Mouse (Mus musculus): ENCODE results near the gene Catspere2.
"Not testable (repeated sequence)": the region's sequence is repeated elsewhere in the genome, so short reads cannot be mapped to it uniquely, and the experiment has no call there.

Gene Catspere2

DNA sequence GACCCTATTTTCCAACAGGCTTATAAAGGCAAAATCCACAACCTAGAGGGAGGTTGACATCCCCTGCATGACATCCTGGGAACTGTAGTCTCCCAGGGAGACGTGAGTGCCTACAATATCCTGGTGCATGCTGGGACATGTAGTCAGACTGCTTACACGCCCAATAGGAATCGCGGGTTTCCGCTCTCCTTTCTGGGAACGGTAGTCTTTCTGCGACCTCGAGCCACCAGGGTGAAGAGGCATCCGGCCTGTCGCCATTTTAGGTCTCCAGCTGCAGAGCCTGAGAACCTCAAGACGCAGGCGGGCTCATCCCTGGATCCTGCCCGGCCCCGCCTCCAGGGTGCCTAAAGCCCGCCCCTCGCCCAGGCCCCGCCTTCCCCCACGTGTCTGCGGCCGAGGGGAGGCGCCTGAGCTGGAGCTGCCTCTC, at the start of gene Catspere2:
Catspere2 (plus strand) TSS at position 400 of the 427 bp plus-strand sequence.
- DNase-seq: peak; percentile 100

DNA sequence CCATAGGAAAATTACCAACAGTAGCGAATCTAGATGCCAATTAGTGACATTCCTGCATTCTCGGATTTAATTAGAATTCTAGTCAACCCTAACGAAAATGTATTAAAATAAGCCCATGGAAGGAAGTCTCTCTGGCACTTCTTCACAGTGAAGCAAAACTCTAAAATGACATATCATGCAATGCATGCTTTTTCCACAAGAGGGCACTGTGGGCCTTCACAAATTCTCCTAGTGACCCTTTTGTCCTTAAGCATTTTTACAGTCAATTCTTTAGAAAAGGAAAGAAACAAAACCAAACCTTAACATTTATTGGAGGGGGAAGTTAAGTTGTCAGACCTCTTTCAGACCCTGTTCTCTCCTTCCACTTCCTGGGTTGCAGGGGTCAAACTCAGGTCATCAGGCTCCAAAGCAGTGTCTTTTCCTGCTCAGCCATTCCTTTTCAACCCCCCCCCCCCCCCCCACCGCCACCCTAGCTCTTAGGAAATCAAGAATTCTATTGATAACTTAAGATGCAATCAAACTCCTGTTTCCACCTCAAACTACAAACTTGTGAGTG, 42.7 kb upstream of the Catspere2 start:
- DNase-seq: not testable (repeated sequence)

DNA sequence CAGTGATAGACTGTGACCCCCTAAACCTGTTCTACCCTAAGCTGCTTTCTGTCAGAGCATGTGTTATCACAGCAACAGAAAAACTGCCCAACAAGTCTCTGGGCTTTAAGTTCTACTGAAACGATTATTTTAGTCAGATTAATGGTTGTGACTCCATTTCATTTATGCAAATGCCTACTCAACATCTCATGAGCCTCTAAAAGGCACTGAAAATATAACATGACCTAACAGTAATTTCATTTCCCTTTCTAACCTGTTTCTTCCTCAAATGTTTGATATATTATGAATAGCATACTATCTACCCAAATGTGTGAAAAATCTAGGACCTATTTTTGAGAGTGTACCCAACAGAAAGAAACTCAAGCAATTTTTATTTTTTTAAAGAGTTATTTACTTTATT, 1.9 kb upstream of the Catspere2 start:
- DNase-seq: no peak

DNA sequence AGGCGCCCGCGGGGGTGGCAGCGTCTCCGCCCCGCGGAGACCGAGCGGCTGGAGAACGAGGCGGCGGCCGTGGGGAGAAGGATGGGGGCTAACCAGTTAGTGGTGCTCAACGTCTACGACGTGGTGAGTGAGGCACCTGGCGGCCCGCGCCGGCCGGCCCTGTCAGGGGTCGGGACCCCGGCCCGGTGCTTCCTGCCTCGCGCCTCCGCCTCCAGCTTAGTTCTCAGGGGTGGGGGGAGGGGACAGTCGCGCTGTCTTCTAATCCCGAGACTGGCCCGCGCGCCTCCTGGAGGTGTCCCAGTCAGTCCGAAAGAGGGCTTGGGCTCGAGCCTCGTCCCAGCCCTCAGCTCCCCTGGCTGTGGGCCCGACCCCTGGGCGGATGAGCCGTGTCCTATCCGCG, 359 bp downstream of the Catspere2 start:
- peak; percentile 67 for DNase-seq

DNA sequence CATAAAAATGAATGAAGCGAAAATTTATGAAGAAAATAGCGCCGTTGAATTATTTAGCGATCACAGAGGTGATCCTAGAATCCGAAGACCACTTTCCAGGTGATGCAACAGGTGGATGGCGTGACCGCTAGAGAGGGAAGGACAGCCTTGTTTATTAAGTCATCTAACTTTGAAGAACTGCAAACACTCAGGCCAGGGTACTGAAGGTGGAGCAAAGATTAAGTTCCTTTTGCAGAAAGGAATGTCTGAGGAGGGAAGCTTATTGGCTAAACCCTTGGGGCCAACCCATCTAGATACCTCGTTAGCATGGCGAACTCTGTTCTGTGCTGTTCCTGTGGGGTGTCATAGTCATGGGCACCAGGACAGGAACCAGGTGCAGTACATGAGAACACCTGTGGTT, 983 bp downstream of the Catspere2 start:
- peak; percentile 17 for DNase-seq

DNA sequence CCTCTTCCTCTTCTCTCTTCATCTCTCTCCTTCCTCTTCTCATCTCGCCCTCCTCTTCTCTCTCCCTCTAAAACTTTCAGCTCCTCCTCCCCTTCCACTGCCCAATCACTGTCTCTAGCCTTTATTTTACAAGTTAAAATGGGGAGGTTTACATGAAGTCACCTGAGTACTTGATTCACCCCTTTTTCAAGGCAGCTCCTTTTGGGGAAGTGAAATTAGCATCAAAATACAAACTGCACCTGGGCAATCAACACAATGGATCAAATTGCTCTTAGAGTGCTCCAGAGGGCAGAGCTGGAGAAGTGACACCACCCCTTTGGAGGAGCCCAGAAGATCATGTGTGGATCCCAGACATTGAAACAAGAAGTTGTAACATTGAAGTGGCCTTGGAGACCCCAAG, 4.3 kb downstream of the Catspere2 start:
- not testable (repeated sequence) for DNase-seq

DNA sequence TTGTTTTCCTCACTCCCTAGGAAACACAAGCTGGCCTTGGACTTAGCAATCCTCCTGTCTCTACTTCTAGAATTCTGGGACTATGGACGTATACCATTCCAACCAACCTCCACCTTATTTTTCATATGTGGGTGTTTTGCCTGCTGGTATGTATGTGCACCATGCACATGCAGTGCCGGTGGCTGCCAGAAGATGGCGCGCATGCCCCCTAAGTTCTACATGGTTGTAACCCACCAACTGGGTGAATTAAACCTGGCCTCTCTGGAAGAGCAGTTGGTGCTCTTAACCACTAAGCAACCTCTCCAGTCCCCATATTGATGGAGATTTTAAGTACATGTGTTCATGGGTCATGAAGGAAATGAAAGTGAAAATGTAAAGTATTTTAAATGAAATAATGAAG, 89.6 kb downstream of the Catspere2 start:
- peak; percentile 42 for DNase-seq

DNA sequence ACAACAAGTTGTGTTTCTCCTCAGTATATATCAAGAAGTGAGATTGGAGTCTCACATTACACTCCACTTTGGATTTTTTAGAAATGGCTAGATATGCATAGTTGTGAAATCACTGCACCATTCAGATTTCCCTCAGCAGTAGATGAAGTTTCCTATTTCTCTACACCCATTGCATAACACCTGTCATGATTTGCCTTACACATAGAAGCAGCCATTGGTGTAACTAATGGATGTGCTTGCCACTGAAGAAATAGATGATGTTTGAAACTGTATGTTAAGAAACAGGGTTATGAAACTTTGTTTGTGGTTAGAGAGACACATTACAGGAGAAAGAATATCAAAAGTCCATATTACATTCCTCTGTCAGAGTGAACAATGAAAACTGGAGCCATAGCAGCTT, 114.6 kb downstream of the Catspere2 start:
- DNase-seq: not testable (repeated sequence)

DNA sequence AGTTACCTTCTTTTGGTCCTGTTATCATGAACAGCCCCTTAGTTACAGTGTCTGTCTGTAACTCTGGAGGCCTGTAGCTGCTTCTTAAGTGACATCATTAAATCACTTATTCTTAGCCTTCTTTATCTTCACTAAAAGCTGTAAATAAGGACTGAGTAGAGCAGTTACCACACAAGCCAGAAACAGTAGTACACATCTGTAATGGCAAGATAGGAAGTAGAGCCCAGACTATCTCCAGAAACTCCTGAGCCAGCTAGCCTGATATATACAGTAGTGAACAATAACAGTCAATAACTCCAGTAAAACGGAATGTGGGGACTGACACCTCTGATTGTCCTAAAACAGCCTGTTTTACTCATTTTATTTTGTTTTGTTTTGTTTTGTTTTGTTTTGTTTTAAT, 125.3 kb downstream of the Catspere2 start:
- not testable (repeated sequence) for DNase-seq

DNA sequence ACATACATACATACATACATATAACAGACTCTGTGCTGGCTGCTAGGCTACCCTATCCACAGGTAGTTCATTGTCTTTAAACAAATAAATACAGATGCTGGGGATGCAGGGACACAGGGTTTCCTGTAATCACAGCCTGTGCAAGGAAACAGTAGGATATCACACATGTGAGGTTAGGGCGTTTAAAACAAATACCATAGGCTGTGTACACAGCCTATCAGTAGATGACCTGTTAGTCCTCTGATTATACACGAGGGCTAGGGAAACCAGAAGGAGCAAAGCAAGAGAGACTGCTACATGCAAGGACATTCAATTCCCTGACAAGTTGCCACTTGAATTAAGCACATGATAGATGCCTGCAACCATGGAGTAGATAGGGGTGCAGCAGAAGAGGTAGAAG, 139.0 kb downstream of the Catspere2 start:
- DNase-seq: not testable (repeated sequence)

DNA sequence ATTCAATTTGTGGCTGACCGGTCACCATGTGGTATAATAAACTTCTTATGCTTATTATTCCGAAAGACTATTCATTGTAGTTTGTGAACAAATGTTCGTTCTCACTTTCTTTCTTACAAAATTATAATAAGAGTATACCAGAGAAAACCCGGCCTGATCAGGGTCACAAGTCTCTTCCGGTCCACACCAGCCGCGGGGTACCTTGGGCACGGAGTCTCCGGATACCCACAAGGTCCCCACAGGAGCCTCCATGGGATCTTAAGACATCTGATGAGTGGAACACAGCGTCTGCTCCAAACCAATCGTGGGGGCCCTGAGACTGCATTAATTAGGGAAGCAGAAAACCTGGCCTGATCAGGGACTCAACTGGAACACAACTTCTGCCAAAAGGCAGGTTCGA, 151.1 kb downstream of the Catspere2 start:
- no peak for DNase-seq

DNA sequence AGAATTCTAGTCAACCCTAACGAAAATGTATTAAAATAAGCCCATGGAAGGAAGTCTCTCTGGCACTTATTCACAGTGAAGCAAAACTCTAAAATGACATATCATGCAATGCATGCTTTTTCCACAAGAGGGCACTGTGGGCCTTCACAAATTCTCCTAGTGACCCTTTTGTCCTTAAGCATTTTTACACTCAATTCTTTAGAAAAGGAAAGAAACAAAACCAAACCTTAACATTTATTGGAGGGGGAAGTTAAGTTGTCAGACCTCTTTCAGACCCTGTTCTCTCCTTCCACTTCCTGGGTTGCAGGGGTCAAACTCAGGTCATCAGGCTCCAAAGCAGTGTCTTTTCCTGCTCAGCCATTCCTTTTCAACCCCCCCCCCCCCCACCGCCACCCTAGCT, 163.3 kb downstream of the Catspere2 start:
- peak; percentile 14 for DNase-seq

DNA sequence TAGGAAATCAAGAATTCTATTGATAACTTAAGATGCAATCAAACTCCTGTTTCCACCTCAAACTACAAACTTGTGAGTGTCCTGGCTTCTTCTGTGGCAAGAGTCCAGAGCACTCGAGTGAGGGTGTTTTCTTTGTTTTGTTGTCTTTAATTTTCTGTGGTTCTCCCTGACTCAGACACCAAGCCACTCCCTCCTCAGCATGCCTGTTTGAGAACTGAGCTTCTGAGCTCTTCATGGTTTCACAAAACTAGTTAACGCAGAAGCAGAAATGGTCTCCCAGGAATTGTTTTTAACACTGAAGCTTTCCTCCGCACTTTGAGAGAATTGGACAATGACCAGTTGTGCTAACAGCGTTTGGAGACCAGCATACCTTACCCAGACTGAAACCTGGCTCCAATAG, 163.7 kb downstream of the Catspere2 start:
- DNase-seq: not testable (repeated sequence)

DNA sequence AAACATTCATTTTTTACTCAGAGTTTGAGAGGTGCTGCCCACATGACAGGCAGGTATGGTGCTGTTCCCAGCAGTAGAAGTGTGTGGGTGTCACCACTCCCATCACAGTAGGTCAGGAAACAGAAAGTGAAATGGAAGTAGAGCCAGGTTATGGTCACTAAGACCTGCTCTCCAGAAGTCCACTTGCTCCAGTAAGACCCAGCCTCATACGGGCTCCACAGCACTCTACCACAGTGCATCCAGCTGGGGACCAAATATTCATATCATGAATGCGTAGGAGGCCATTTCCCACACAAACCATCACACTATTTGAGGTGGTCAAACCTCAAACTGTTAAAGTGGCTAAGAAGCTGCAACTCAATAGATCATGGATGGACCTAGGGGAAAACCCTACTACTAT, 199.0 kb downstream of the Catspere2 start:
- no peak for DNase-seq

DNA sequence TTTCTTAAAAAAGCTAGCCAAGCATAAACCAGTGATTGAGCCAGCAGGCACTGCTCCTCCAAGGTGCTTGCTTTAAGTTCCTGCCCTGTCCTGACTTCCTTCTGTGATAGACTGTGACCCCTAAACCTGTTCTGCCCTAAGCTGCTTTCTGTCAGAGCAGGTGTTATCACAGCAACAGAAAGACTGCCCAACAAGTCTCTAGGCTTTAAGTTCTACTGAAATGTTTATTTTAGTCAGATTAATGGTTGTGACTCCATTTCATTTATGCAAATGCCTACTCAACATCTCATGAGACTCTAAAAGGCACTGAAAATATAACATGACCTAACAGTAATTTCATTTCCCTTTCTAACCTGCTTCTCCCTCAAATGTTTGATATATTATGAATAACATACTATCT, 202.4 kb downstream of the Catspere2 start:
- no peak for DNase-seq

DNA sequence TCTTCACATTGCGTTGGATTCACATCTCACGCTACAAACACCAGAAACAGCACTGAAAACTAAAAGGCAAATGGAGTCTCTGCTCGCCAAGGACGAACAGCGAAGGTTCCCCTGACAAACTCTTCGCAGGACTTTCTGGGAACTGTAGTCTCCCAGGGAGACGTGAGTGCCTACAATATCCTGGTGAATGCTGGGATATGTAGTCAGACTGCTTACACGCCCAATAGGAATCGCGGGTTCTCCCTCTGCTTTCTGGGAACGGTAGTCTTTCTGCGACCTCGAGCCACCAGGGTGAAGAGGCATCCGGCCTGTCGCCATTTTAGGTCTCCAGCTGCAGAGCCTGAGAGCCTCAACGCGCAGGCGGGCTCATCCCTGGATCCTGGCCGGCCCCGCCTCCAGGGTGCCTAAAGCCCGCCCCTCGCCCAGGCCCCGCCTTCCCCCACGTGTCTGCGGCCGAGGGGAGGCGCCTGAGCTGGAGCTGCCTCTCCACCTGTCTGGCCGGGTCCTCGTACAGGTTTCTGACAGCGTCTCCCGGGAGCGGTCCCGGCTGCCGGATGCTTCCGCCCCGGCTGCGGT, 204.1 kb downstream of the Catspere2 start, which contains the start of gene Desi2:
Desi2 (plus strand) TSS at position 202 of the 576 bp plus-strand sequence.
- peak; percentile 94 for DNase-seq

DNA sequence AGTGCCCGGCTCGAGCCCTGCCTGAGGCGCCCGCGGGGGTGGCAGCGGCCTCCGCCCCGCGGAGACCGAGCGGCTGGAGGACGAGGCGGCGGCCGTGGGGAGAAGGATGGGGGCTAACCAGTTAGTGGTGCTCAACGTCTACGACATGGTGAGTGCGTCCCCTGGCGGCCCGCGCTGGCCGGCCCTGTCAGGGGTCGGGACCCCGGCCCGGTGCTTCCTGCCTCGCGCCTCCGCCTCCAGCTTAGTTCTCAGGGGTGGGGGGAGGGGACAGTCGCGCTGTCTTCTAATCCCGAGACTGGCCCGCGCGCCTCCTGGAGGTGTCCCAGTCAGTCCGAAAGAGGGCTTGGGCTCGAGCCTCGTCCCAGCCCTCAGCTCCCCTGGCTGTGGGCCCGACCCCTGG, 204.6 kb downstream of the Catspere2 start:
- DNase-seq: peak; percentile 92

DNA sequence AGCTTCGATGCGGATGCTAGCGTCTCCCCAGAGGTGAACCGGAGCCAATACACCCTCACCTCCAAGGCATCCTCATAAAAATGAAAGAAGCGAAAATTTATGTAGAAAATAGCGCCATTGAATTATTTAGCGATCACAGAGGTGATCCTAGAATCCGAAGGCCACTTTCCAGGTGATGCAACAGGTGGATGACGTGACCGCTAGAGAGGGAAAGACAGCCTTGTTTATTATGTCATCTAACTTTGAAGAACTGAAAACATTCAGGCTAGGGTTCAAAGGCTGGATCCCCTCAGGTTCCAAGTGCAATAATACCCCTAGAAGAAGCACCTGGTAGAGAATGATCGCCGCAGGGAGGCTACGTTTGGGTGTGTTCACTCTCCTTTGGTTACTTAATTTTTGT, 205.2 kb downstream of the Catspere2 start:
- peak; percentile 16 for DNase-seq

DNA sequence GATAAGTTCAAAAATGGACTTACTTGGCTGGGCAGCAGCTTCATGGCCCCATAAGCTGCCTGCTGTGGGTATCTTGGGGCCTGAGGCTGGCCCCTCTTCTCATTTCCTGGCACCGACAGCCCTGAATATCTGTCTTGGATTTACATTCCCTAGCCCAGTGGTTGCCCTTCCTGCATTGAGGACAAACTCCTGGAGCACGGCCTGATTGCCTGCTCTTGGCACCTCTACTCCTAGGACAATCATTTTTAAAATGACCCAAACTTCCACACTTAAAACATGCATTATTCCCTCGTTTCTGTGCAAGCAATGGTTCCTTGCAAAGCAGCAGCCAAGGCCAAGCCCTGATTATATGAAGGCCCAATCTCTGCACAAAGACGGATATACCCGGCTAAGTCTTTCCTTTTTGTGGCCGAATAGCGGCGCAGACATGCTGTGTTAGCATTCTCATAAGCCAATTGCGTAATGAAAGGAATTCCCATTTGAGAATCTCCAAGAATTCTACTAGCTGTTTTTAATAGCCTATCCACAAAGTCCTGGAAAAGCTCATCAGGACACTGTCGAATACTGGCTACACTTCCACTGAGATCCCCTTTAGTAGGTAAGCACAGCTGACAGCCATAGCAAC, 222.6 kb downstream of the Catspere2 start:
- no peak for DNase-seq

DNA sequence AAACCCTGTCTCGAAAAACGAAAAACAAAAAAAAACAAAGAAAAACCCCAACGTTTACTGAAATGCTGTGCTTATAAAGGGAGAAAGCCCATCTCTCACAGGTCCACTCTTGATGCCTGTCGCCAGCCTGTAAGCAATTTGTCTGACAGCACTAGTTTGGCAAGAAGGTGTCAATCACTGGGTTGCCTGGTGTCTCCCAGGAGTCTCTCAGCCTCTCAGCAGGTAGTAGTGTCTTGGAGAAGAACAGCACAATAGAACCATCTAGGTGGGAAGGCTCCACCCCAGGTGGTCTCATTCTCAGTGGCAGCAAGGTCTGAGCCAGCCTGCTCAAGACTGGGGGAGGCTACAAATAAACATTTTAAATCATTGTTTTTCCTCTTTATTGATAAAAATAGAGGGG, 224.6 kb downstream of the Catspere2 start:
- DNase-seq: not testable (repeated sequence)

DNA sequence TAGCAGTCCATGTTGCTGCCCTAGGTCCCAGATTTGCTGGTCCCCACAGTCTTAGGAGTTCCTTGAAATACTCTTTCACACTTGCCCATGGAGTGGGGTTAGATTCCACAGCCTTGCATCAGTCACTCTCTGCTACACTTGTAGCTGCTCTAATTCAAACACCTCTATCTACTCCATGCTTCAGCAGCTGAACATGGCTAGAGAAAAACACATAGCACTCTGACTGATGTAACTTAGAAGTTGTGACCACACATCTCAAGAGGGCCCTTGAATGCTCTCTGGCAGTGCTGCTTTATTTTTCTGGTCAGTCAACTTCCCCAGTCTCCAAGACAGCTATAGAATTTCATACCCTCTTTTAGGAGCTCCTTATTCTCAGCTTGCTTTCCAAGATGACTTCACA, 226.7 kb downstream of the Catspere2 start:
- no peak for DNase-seq

DNA sequence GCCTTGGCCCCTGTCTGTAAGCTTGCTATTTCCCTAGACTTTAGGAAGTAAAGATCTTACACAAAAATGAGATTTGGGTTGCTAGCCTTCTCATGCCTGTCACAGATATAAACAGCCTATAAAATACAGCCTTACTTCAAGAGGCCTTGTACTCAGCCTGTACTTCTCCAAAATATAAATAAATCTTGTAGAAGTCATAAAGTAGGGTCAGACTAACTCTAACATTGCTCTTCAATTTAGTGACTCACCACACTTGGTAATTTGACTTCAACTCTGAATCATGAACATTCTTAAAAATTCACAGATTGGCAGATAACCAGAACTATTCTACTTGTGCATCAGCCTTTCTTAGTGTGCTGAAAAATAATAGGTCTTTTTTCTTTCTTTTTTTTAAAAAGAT, 233.9 kb downstream of the Catspere2 start:
- DNase-seq: no peak

DNA sequence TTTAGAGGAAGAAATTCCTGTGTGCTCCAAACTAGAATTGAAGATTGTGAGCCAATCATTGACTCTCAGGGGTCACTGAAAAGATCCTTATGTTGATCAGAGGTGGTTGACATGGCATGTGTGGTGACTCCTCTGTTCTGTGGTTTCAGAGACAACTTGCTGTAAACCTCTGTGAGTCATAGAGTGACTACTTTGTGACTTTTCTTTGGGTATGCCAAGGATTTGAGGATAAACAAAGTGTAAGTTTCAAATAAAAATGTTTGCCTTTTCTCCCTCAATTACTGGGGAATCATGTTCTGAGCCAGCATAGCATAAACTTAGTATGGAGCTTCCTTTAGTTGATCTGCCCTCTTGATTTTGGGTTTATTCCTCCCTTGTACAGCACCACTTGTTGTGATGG, 235.1 kb downstream of the Catspere2 start:
- DNase-seq: no peak

Data from thymus, postnatal 14 days (tissue).